Mouse (Mus musculus) myocyte (in vitro differentiated cells): ENCODE measurements around the gene Lrrc55.

Experiments used
- CEBPB ChIP-seq: IDR thresholded peaks from 2 replicates; pipeline ENCODE4 v1.6.1; 2011; ENCODE audit warnings: mild to moderate bottlenecking, moderate library complexity; ENCODE audit not compliant: poor library complexity, insufficient read depth, severe bottlenecking
- E2F4 ChIP-seq: IDR thresholded peaks from one replicate; pipeline ENCODE4 v1.6.1; 2011; ENCODE audit warnings: mild to moderate bottlenecking, control low read depth, moderate library complexity; ENCODE audit not compliant: insufficient read depth
- MAX ChIP-seq: IDR thresholded peaks from one replicate; pipeline ENCODE4 v1.6.1; 2011; ENCODE audit warnings: low read depth, mild to moderate bottlenecking, control low read depth
- MYOD1 ChIP-seq, 3 experiments: IDR thresholded peaks; one replicate each; pipeline ENCODE4 v1.6.1; 2011; ENCODE audit warnings: control low read depth in 2 of 3, low read depth in 2 of 3, mild to moderate bottlenecking in 2 of 3, moderate library complexity in 1 of 3; ENCODE audit not compliant: insufficient read length in 2 of 3, control insufficient read depth in 1 of 3
- MYOG ChIP-seq, 3 experiments: IDR thresholded peaks; one replicate each; pipeline ENCODE4 v1.6.1; 2011; ENCODE audit warnings: control low read depth in 2 of 3, low read depth in 2 of 3, mild to moderate bottlenecking in 2 of 3; ENCODE audit not compliant: insufficient read length in 2 of 3, control insufficient read depth in 1 of 3, insufficient read depth in 1 of 3
- POLR2A ChIP-seq: IDR thresholded peaks from one replicate; pipeline ENCODE4 v1.6.1; 2011; ENCODE audit warnings: low read depth, mild to moderate bottlenecking, control low read depth, moderate library complexity; ENCODE audit not compliant: insufficient read length
- POLR2AphosphoS2 ChIP-seq: IDR thresholded peaks from one replicate; pipeline ENCODE4 v1.6.1; 2011; ENCODE audit warnings: low read depth, control low read depth; ENCODE audit not compliant: insufficient read length
- REST ChIP-seq: IDR thresholded peaks from one replicate; pipeline ENCODE4 v1.6.1; 2011; ENCODE audit warnings: mild to moderate bottlenecking, control low read depth, moderate library complexity; ENCODE audit not compliant: insufficient read depth, insufficient read length
- TCF12 ChIP-seq: IDR thresholded peaks from one replicate; pipeline ENCODE4 v1.6.1; 2011; ENCODE audit warnings: mild to moderate bottlenecking, control low read depth; ENCODE audit not compliant: poor library complexity, insufficient read depth, severe bottlenecking
- USF1 ChIP-seq: IDR thresholded peaks from one replicate; pipeline ENCODE4 v1.6.1; 2011; ENCODE audit warnings: low read depth, mild to moderate bottlenecking, control low read depth, moderate library complexity

- TF ChIP-seq POLR2A: no peak
- TF ChIP-seq MAX: no peak
- TF ChIP-seq E2F4: no peak
- TF ChIP-seq POLR2AphosphoS2: no peak
- TF ChIP-seq TCF12: no peak
- no peak for TF ChIP-seq USF1
- no peak for TF ChIP-seq MYOG (IDR thresholded peaks at IDR 0.05; ENCODE audit: control insufficient read depth in 1 of 3, insufficient read depth in 1 of 3, insufficient read length in 2 of 3, low read depth in 2 of 3)
- no peak for TF ChIP-seq CEBPB
- no peak for TF ChIP-seq REST
- TF ChIP-seq MYOD1 (IDR thresholded peaks at IDR 0.05; ENCODE audit: control insufficient read depth in 1 of 3, insufficient read length in 2 of 3, low read depth in 2 of 3): no peak
Measured at GRCm38 (mm10) chr2:85216606-85217005, 19.6 kb upstream of the Lrrc55 start.
